ENCODE assay signal across 44 mouse cellular contexts in the genomic region with DNA sequence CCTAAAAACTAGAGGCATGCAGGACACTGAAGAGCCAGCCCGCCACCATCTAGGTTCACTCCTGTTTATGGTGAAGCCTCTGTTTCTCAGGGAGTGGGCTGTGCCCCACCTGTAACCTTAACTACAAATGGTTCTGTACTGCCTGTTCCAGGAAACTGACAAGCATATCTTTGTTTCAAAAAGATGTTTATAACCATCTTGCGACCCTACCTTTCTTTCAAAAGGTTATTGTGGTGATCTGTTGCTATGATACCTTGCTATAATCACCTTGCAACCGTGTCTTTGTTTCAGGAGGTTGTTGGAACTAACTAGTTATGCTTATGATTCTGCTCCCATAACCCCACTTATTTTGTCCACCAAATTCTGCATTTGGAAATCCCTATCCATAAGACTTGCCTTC. TPM values are rescaled to one million over a fixed set of nuclear protein-coding genes. Genes with fewer than 3 reads are reported as not detected.
"Had no signal": no experiment of that assay in that cellular context is flagged by ENCODE, and none has a peak within 500 bp of the region (broad histone marks: within the 10 kb centered on the region; RNA-seq: fewer than 3 reads in every experiment).

No protein-coding gene starts in this region.

- H3K27ac ChIP-seq: limb, embryonic 12.5 days; limb, embryonic 15.5 days; liver, embryonic 12.5 days; liver, embryonic 13.5 days; liver, embryonic 14.5 days; liver, embryonic 15.5 days; lung, embryonic 15.5 days; macrophage; midbrain, embryonic 10.5 days; midbrain, embryonic 12.5 days; midbrain, embryonic 13.5 days; midbrain, embryonic 15.5 days had no signal

- DNase-seq: left cerebral cortex, postnatal 4 days; liver; liver, embryonic 13.5 days; liver, postnatal 0 days; lung, adult 18-20 months; lung, adult 2 months; lung, embryonic 14.5 days; lung, postnatal 10 days; lung, postnatal 14 days; lung, postnatal 36 days; lung, postnatal 4 days; midbrain, embryonic 14.5 days had no signal

- H3K4me1 ChIP-seq: liver, embryonic 12.5 days; liver, embryonic 13.5 days; liver, embryonic 15.5 days; midbrain, embryonic 10.5 days had no signal

- H3K4me3 ChIP-seq: limb, embryonic 10.5 days; limb, embryonic 12.5 days; limb, embryonic 13.5 days; limb, embryonic 15.5 days; liver, embryonic 12.5 days; liver, embryonic 13.5 days; liver, embryonic 15.5 days; lung, embryonic 15.5 days; megakaryocyte, embryonic 14.5 days; midbrain, embryonic 10.5 days; midbrain, embryonic 12.5 days; midbrain, embryonic 13.5 days; midbrain, embryonic 15.5 days; myocyte had no signal

- H3K4me2 ChIP-seq: limb, embryonic 12.5 days; limb, embryonic 13.5 days; limb, embryonic 15.5 days; liver, embryonic 11.5 days; liver, embryonic 12.5 days; liver, embryonic 13.5 days; liver, embryonic 15.5 days; lung, embryonic 14.5 days; lung, embryonic 15.5 days; midbrain, embryonic 11.5 days; midbrain, embryonic 12.5 days; midbrain, embryonic 13.5 days; midbrain, embryonic 15.5 days had no signal

- H3K9me3 ChIP-seq: limb, embryonic 10.5 days; limb, embryonic 12.5 days; limb, embryonic 13.5 days; limb, embryonic 15.5 days; liver, embryonic 12.5 days; liver, embryonic 13.5 days; liver, embryonic 15.5 days; lung, embryonic 15.5 days; megakaryocyte, embryonic 14.5 days; midbrain, embryonic 10.5 days; midbrain, embryonic 12.5 days; midbrain, embryonic 15.5 days had no signal

- H3K9ac ChIP-seq: limb, embryonic 12.5 days; limb, embryonic 13.5 days; limb, embryonic 15.5 days; liver, embryonic 12.5 days; liver, embryonic 13.5 days; liver, embryonic 14.5 days; liver, embryonic 15.5 days; liver, postnatal 0 days; lung, embryonic 14.5 days; lung, embryonic 15.5 days; midbrain, embryonic 12.5 days; midbrain, embryonic 13.5 days; midbrain, embryonic 15.5 days had no signal

- H3K36me3 ChIP-seq: limb, embryonic 10.5 days; limb, embryonic 12.5 days; limb, embryonic 13.5 days; limb, embryonic 15.5 days; liver, embryonic 13.5 days; liver, embryonic 15.5 days; lung, embryonic 15.5 days; midbrain, embryonic 10.5 days; midbrain, embryonic 12.5 days; midbrain, embryonic 13.5 days; midbrain, embryonic 15.5 days had no signal

- H3K27me3 ChIP-seq: limb, embryonic 12.5 days; liver, embryonic 12.5 days; liver, embryonic 13.5 days; liver, embryonic 15.5 days; lung, embryonic 15.5 days; megakaryocyte, embryonic 14.5 days; midbrain, embryonic 12.5 days; midbrain, embryonic 13.5 days; midbrain, embryonic 15.5 days had no signal

- ATAC-seq: liver, embryonic 12.5 days; liver, postnatal 0 days; lung, postnatal 0 days; midbrain, embryonic 13.5 days; midbrain, embryonic 15.5 days; midbrain, embryonic 16.5 days had no signal

RNA-seq across cellular contexts. Expression of a gene that starts 16.1 kb away (rescaled TPM):
- total RNA-seq: liver, adult 2 months; megakaryocyte progenitor cell, adult 5-6 weeks; megakaryocyte, adult 5-6 weeks; megakaryocyte-erythroid progenitor cell, adult 5-6 weeks; monocyte, adult 5-6 weeks had no signal
- polyA plus RNA-seq: liver, adult 2 months; liver, embryonic 11.5 days; liver, embryonic 14.5 days; liver, postnatal 0 days; myocyte had no signal

RNA-seq across cellular contexts. Expression of a gene that starts 59.8 kb away (rescaled TPM):
- total RNA-seq: left cerebral cortex, postnatal 10 days; left cerebral cortex, postnatal 14 days; left cerebral cortex, postnatal 25 days; left cerebral cortex, postnatal 36 days; left cerebral cortex, postnatal 4 days; liver, adult 2 months; megakaryocyte progenitor cell, adult 5-6 weeks; midbrain, postnatal 0 days; monocyte, adult 5-6 weeks had no signal
- polyA plus RNA-seq: limb, embryonic 10.5 days; limb, embryonic 11.5 days; limb, embryonic 12.5 days; liver, embryonic 11.5 days; liver, embryonic 12.5 days; liver, embryonic 13.5 days; liver, embryonic 14.5 days; liver, embryonic 15.5 days; liver, embryonic 16.5 days; liver, postnatal 0 days; macrophage; midbrain, embryonic 10.5 days; midbrain, embryonic 11.5 days; midbrain, embryonic 12.5 days; midbrain, embryonic 13.5 days; midbrain, embryonic 14.5 days; midbrain, embryonic 15.5 days; midbrain, embryonic 16.5 days; midbrain, postnatal 0 days; myocyte; neural tube, embryonic 11.5 days had no signal
